Mouse (Mus musculus) heart, adult 11 months (tissue): ENCODE measurements around the gene Scgb1b12.
"Not testable (repeated sequence)": the region's sequence is repeated elsewhere in the genome, so short reads cannot be mapped to it uniquely, and the experiment has no call there.

Experiments
- DNase-seq: peaks from one replicate; pipeline ENCODE4 v3.0.0; 2022

Gene Scgb1b12

DNA sequence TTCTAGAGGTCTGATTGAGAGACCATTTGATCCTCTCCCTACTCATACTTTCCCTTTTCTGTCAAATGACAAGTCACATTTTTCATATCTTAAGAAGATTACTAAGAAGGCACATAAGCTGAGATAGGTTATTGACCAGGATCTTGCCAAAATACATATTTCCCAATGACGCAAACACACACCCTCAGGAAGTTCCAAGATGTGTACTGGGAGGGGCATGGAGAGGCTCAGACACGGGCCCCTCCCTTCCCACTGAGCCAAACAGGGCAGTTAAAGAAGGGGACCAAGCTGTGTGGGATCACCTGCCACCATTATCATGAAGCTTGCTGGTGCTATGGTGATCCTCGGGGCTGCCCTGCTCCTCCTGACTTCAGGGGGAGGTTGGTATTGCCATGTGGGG is at the start of gene Scgb1b12:
Scgb1b12 (plus strand) TSS at position 301 of the 400 bp plus-strand sequence.
- DNase-seq, result not testable (repeated sequence)

DNA sequence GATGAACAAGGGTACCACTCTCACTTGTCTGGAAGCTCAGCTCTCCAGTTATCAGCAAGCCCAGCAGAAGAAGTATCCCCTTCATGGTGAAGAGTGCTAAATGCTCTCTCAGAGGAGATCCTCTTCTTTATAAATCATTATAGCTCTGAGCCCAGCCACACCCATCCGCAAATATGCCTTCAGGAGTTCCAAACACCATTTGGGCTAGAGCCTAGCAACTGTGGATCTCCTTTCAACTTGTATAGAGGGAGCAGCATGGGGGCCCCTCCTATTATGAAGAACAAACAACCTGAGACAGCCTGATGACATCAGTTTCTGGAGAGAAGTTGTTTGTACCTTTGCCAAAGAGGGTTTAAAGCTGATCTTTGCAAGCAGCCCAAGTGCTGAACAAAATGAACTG is 6.8 kb upstream of the Scgb1b12 start, which contains the start of gene Scgb2b12:
Scgb2b12 (minus strand) TSS at position 101 of the 400 bp plus-strand sequence.
- not testable (repeated sequence) for DNase-seq
